Mouse (Mus musculus): ENCODE measurements at regions not wholly inside any gene's neighbourhood (a gene's known extent, or its start where the extent isn't known, plus 50 kb on each side); places are given as distances from the start of the nearest gene placed in this dataset.

GRCm38 (mm10) chr1:61313196-61313595 is 325.4 kb upstream of the Pard3b start:
- H3K9ac ChIP-seq (ENCODE audit: low read depth, low read length): no peak overlapping the region
- no peaks in the 10 kb centered on the region for H3K4me1 ChIP-seq (ENCODE audit: control insufficient read depth, insufficient read depth, low read length)
- no peaks in the 10 kb centered on the region for H3K36me3 ChIP-seq (ENCODE audit: control insufficient read depth, insufficient read depth, low read length)
- H3K4me2 ChIP-seq: no peak overlapping the region
- no peak overlapping the region for H3K27ac ChIP-seq (ENCODE audit: low read depth, low read length)
- no peak for ATAC-seq (replicated peaks; ENCODE audit: insufficient number of reproducible peaks, low FRiP score, low TSS enrichment)
- no peak overlapping the region for H3K4me3 ChIP-seq (ENCODE audit: low read depth, low read length)
- no peaks in the 10 kb centered on the region for H3K9me3 ChIP-seq (replicated peaks; ENCODE audit: control insufficient read depth, low read length)
- 74% methylated on average over 4 of the region's 4 CpGs for WGBS (ENCODE audit: insufficient replicate concordance)
- H3K27me3 ChIP-seq (ENCODE audit: control insufficient read depth, insufficient read depth, low read length): no peaks in the 10 kb centered on the region

DNA sequence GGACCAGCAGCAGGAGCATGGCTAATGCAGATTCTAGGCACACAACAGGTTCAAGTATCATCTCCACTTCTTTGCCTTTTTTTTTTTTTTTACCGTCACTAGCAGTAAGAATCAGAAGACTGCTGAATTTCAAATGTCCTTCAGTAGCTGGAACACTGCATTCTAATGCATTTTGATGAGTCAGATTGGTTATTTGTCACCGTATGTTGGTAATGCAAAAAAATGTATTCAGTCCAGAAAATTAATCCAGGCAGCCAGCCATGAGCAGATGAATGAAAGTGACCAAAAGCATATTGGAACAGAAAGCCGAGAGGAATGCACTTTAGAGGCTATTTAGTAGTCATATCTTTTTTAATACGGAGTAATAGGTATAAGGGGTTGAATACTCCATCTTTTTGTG is 322.4 kb upstream of the Pard3b start:
- ATAC-seq (replicated peaks; ENCODE audit: insufficient number of reproducible peaks, low FRiP score, low TSS enrichment): no peak
- no peaks in the 10 kb centered on the region for H3K27me3 ChIP-seq (ENCODE audit: control insufficient read depth, insufficient read depth, low read length)
- no peak overlapping the region for H3K9ac ChIP-seq (ENCODE audit: low read depth, low read length)
- H3K4me2 ChIP-seq: no peak overlapping the region
- WGBS (ENCODE audit: insufficient replicate concordance): 80% methylated on average over 4 of the region's 4 CpGs
- H3K27ac ChIP-seq (ENCODE audit: low read depth, low read length): no peak overlapping the region
- H3K9me3 ChIP-seq (replicated peaks; ENCODE audit: control insufficient read depth, low read length): no peaks in the 10 kb centered on the region
- H3K4me1 ChIP-seq (ENCODE audit: control insufficient read depth, insufficient read depth, low read length): no peaks in the 10 kb centered on the region
- H3K36me3 ChIP-seq (ENCODE audit: control insufficient read depth, insufficient read depth, low read length): no peaks in the 10 kb centered on the region
- H3K4me3 ChIP-seq (ENCODE audit: low read depth, low read length): no peak overlapping the region

DNA sequence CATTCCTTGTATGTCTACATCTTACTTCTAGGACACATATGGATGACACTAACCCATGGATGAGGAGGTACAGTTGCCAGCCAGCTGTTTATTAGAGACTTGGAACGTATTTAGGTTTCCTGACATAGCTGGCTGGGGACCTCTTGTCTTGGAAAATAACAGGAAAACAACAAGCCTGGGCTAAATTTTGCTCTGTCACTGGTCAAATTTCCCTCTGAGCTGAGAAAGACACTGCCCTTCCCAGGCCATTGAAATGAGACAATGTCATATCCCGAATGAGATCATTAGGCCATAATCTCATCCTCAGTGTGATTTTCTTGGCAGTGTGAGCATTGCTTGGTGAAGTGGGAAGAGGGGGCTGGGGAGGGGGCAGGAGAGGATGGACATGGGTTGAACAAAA is 321.9 kb upstream of the Pard3b start:
- Histone ChIP-seq H3K4me1 (ENCODE audit: control insufficient read depth, insufficient read depth, low read length) (no peaks in the 10 kb centered on the region), H3K4me3 (ENCODE audit: low read depth, low read length) (no peak overlapping the region), H3K9me3 (replicated peaks; ENCODE audit: control insufficient read depth, low read length) (no peaks in the 10 kb centered on the region), H3K27ac (ENCODE audit: low read depth, low read length) (no peak overlapping the region), H3K27me3 (ENCODE audit: control insufficient read depth, insufficient read depth, low read length) (no peaks in the 10 kb centered on the region), H3K36me3 (ENCODE audit: control insufficient read depth, insufficient read depth, low read length) (no peaks in the 10 kb centered on the region), H3K4me2 (no peak overlapping the region), H3K9ac (ENCODE audit: low read depth, low read length) (no peak overlapping the region)
- ATAC-seq (replicated peaks; ENCODE audit: insufficient number of reproducible peaks, low FRiP score, low TSS enrichment): no peak
- WGBS (ENCODE audit: insufficient replicate concordance): 70% methylated on average over 2 of the region's 2 CpGs

DNA sequence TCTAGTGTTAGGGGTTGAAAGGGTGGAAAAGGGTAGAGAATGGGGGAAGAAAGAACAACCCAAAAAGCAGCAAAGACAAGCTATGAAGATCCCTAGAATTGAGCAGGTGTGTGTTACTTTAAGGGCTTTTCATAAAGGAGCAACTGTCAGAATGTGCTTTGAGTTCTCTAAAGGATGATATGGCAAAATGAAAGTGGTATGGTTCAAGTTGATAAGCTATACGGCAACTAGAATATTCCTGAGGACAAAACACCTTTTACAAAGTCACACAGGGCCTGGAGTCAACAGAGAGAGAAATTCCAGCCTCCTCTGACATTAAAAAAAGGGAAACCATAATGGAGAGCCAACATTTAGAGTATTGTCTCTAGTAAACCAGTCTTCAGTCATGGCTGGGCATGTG is 320.6 kb upstream of the Pard3b start:
- H3K4me2 ChIP-seq: no peak overlapping the region
- no peak overlapping the region for H3K9ac ChIP-seq (ENCODE audit: low read depth, low read length)
- H3K4me3 ChIP-seq (ENCODE audit: low read depth, low read length): no peak overlapping the region
- no peak overlapping the region for H3K27ac ChIP-seq (ENCODE audit: low read depth, low read length)
- ATAC-seq (replicated peaks; ENCODE audit: insufficient number of reproducible peaks, low FRiP score, low TSS enrichment): no peak
- H3K27me3 ChIP-seq (ENCODE audit: control insufficient read depth, insufficient read depth, low read length): no peaks in the 10 kb centered on the region
- no peaks in the 10 kb centered on the region for H3K9me3 ChIP-seq (replicated peaks; ENCODE audit: control insufficient read depth, low read length)
- H3K4me1 ChIP-seq (ENCODE audit: control insufficient read depth, insufficient read depth, low read length): no peaks in the 10 kb centered on the region
- H3K36me3 ChIP-seq (ENCODE audit: control insufficient read depth, insufficient read depth, low read length): no peaks in the 10 kb centered on the region
- WGBS (ENCODE audit: insufficient replicate concordance): 62% methylated on average over 1 of the region's 1 CpGs

- no peak for ATAC-seq (replicated peaks; ENCODE audit: insufficient number of reproducible peaks, low FRiP score, low TSS enrichment)
- Histone ChIP-seq H3K27me3 (ENCODE audit: control insufficient read depth, insufficient read depth, low read length) (no peaks in the 10 kb centered on the region), H3K4me2 (no peak overlapping the region), H3K4me3 (ENCODE audit: low read depth, low read length) (no peak overlapping the region), H3K9me3 (replicated peaks; ENCODE audit: control insufficient read depth, low read length) (no peaks in the 10 kb centered on the region), H3K27ac (ENCODE audit: low read depth, low read length) (no peak overlapping the region), H3K9ac (ENCODE audit: low read depth, low read length) (no peak overlapping the region), H3K4me1 (ENCODE audit: control insufficient read depth, insufficient read depth, low read length) (no peaks in the 10 kb centered on the region), H3K36me3 (ENCODE audit: control insufficient read depth, insufficient read depth, low read length) (no peaks in the 10 kb centered on the region)
- WGBS (ENCODE audit: insufficient replicate concordance): 54% methylated on average over 6 of the region's 6 CpGs
Measured at GRCm38 (mm10) chr1:61321513-61322145, 317.0 kb upstream of the Pard3b start.

DNA sequence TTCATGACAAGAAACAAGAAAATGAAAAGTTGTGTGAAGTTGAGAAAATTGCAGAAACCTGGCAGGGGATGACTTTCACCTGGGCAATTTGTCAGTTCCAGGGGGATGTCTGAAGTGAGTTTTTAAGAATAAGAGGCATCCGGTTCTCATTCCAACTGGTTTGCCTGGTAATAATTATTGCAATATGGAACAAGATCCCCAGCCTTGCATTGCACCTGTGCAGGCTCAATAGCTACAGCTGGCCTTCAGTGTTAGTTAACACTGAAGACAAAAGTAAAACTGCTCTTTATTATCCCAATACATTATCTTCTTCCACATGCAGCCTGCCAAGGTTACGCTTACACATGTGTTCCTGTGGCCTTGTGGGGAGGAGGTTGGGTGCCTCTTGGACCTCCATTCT is 307.2 kb upstream of the Pard3b start:
- Histone ChIP-seq H3K4me3 (ENCODE audit: low read depth, low read length) (no peak overlapping the region), H3K36me3 (ENCODE audit: control insufficient read depth, insufficient read depth, low read length) (no peaks in the 10 kb centered on the region), H3K27ac (ENCODE audit: low read depth, low read length) (no peak overlapping the region), H3K4me2 (no peak overlapping the region), H3K9ac (ENCODE audit: low read depth, low read length) (no peak overlapping the region), H3K9me3 (replicated peaks; ENCODE audit: control insufficient read depth, low read length) (no peaks in the 10 kb centered on the region), H3K27me3 (ENCODE audit: control insufficient read depth, insufficient read depth, low read length) (no peaks in the 10 kb centered on the region), H3K4me1 (ENCODE audit: control insufficient read depth, insufficient read depth, low read length) (no peaks in the 10 kb centered on the region)
- no peak for ATAC-seq (replicated peaks; ENCODE audit: insufficient number of reproducible peaks, low FRiP score, low TSS enrichment)
- WGBS (ENCODE audit: insufficient replicate concordance): 84% methylated on average over 2 of the region's 2 CpGs

GRCm38 (mm10) chr1:61331906-61332305 is 306.7 kb upstream of the Pard3b start:
- Histone ChIP-seq H3K4me1 (ENCODE audit: control insufficient read depth, insufficient read depth, low read length) (no peaks in the 10 kb centered on the region), H3K4me2 (no peak overlapping the region), H3K27me3 (ENCODE audit: control insufficient read depth, insufficient read depth, low read length) (no peaks in the 10 kb centered on the region), H3K9ac (ENCODE audit: low read depth, low read length) (no peak overlapping the region), H3K4me3 (ENCODE audit: low read depth, low read length) (no peak overlapping the region), H3K9me3 (replicated peaks; ENCODE audit: control insufficient read depth, low read length) (no peaks in the 10 kb centered on the region), H3K36me3 (ENCODE audit: control insufficient read depth, insufficient read depth, low read length) (no peaks in the 10 kb centered on the region), H3K27ac (ENCODE audit: low read depth, low read length) (no peak overlapping the region)
- no peak for ATAC-seq (replicated peaks; ENCODE audit: insufficient number of reproducible peaks, low FRiP score, low TSS enrichment)
- 58% methylated on average over 3 of the region's 3 CpGs for WGBS (ENCODE audit: insufficient replicate concordance)

DNA sequence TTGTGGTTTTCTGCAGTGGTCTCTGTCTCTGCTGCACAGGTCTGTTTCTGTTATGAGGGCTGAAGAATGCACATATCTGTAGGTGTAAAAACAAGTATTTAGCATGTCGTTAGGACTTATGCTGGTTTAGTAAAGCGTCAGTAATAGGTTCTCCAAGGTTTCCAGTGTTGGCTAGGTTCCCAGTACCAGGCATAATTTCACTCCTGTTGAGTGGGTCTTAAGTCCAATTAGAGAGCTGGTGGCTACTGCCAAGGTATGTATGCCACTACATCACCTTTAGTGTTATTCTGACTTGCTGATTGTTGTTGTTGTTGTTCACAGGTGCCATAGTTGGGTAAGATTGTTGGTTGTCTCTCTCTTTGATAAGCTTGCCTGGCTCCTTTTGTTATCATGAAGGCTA is 302.3 kb upstream of the Pard3b start:
- H3K4me3 ChIP-seq (ENCODE audit: low read depth, low read length): no peak overlapping the region
- no peak for ATAC-seq (replicated peaks; ENCODE audit: insufficient number of reproducible peaks, low FRiP score, low TSS enrichment)
- no peaks in the 10 kb centered on the region for H3K9me3 ChIP-seq (replicated peaks; ENCODE audit: control insufficient read depth, low read length)
- no peak overlapping the region for H3K27ac ChIP-seq (ENCODE audit: low read depth, low read length)
- H3K36me3 ChIP-seq (ENCODE audit: control insufficient read depth, insufficient read depth, low read length): no peaks in the 10 kb centered on the region
- no peak overlapping the region for H3K4me2 ChIP-seq
- no peaks in the 10 kb centered on the region for H3K27me3 ChIP-seq (ENCODE audit: control insufficient read depth, insufficient read depth, low read length)
- WGBS (ENCODE audit: insufficient replicate concordance): 76% methylated on average over 2 of the region's 2 CpGs
- no peaks in the 10 kb centered on the region for H3K4me1 ChIP-seq (ENCODE audit: control insufficient read depth, insufficient read depth, low read length)
- H3K9ac ChIP-seq (ENCODE audit: low read depth, low read length): no peak overlapping the region

DNA sequence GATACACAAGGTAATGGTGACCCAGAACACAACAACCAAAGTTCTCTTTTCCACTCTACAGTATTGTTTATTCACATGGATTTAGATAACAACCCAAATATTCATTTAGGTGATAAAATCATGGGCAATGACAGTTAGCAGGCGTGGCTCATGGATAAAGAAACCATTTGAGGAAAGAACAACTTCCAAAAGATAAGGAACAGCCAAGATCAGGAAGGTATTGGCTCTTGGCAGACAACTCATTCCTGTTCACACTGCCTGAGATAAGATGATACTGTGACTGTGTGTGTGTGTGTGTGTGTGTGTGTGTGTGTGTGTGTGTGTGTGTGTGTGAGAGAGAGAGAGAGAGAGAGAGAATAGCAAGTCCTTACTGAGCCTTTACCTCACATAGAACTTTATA is 285.7 kb upstream of the Pard3b start:
- Histone ChIP-seq H3K4me1 (ENCODE audit: control insufficient read depth, insufficient read depth, low read length) (no peaks in the 10 kb centered on the region), H3K4me2 (no peak overlapping the region), H3K4me3 (ENCODE audit: low read depth, low read length) (no peak overlapping the region), H3K9ac (ENCODE audit: low read depth, low read length) (no peak overlapping the region), H3K27me3 (ENCODE audit: control insufficient read depth, insufficient read depth, low read length) (no peaks in the 10 kb centered on the region), H3K27ac (ENCODE audit: low read depth, low read length) (no peak overlapping the region), H3K9me3 (replicated peaks; ENCODE audit: control insufficient read depth, low read length) (no peaks in the 10 kb centered on the region), H3K36me3 (ENCODE audit: control insufficient read depth, insufficient read depth, low read length) (no peaks in the 10 kb centered on the region)
- 35% methylated on average over 1 of the region's 1 CpGs for WGBS (ENCODE audit: insufficient replicate concordance)
- no peak for ATAC-seq (replicated peaks; ENCODE audit: insufficient number of reproducible peaks, low FRiP score, low TSS enrichment)
